Mouse (Mus musculus): ENCODE measurements around the gene Neo1. TPM values are rescaled to one million over a fixed set of nuclear protein-coding genes. Genes with fewer than 3 reads are reported as not detected.

Neo1 gene
- under 1 TPM; 0.24 to 0.30 TPM for total RNA-seq (2023)

DNA sequence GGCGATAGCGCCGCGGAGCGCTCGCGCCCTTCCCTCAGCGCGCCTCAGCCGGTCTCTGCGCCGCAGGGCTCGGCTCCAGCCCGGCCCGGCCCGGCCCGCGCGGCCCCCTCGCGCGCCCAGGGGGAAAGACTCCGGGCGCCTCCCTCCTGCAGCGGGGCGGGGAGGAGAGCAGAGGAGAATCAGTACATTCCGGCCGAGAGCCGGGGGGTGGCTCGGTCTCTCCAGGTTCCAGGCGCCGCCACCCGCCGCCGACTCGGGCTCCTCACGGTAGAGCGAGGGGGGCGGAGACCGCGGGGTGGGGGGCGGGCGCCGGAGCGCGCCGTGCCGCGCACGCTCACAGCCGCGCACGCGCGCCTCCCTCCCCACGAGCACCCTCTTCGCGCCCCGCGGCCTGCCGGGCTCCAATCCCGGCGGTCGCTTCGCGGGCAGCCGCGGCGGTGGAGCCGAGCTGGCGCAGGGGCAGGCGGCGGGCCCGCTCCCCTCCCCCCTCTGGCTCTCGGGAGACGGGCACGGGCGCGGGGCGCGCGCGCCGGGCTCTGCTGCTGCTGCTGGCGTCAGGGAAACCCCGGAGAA lies at the start of gene Neo1:
Neo1 (minus strand) TSS at position 283 of the 573 bp plus-strand sequence.

Other genes with a start within 250 kb of the Neo1 start
- gene Hcn4, start 213.0 kb downstream of the Neo1 start, total RNA-seq (2023), result under 1 TPM; 0.16 to 0.21 TPM